Mouse (Mus musculus): ENCODE data around the gene Araf. TPM values are rescaled to one million over a fixed set of nuclear protein-coding genes. Genes with fewer than 3 reads are reported as not detected.
A peak's percentile ranks its signal among the peaks of the same experiment; 100 is the strongest.

Gene Araf
- polyA plus RNA-seq, 1 experiment from 2014 or later = 86.4 TPM

- H3K27ac ChIP-seq (ENCODE audit: low read depth) = peak overlapping the region; percentile 72
- ATAC-seq (ENCODE audit: insufficient read depth) = peak; percentile 28
- H3K4me1 ChIP-seq (ENCODE audit: insufficient read depth) = no peaks in the 10 kb centered on the region
- 11% methylated on average over 2 of the region's 2 CpGs for WGBS
- H3K9ac ChIP-seq = no peak overlapping the region
- H3K4me2 ChIP-seq = peak overlapping the region; percentile 48
- peak overlapping the region; percentile 60; the same call in 1 of the 2 replicates for H3K4me3 ChIP-seq (ENCODE audit: low read depth, low read length)
- H3K27me3 ChIP-seq (ENCODE audit: insufficient read depth, low read length) = no peaks in the 10 kb centered on the region
- no peaks in the 10 kb centered on the region for H3K9me3 ChIP-seq (ENCODE audit: low read depth, low read length)
- H3K36me3 ChIP-seq (ENCODE audit: insufficient read depth) = peaks cover 7% of the 10 kb centered on the region; the same call in 1 of the 2 replicates
- DNase-seq = no peak
- TF ChIP-seq CTCF (IDR thresholded peaks at IDR 0.05; ENCODE audit: low read depth) = no peak
Observed at GRCm38 (mm10) chrX:20847816-20848215, 50.2 kb downstream of the Araf start.

- Histone ChIP-seq H3K4me1 (ENCODE audit: insufficient read depth) (no peaks in the 10 kb centered on the region), H3K4me3 (ENCODE audit: low read depth, low read length) (peak overlapping the region; percentile 60), H3K27ac (ENCODE audit: low read depth) (peak overlapping the region; percentile 58), H3K36me3 (ENCODE audit: insufficient read depth) (peaks cover 13% of the 10 kb centered on the region; the same call in 1 of the 2 replicates), H3K9me3 (ENCODE audit: low read depth, low read length) (no peaks in the 10 kb centered on the region), H3K9ac (peak overlapping the region; percentile 66), H3K27me3 (ENCODE audit: insufficient read depth, low read length) (no peaks in the 10 kb centered on the region), H3K4me2 (peak overlapping the region; percentile 69)
- ATAC-seq (ENCODE audit: insufficient read depth) (peak; percentile 99), DNase-seq (peak; percentile 94)
- WGBS = 5% methylated on average over 42 of the region's 42 CpGs
- TF ChIP-seq CTCF (IDR thresholded peaks at IDR 0.05; ENCODE audit: low read depth) = no peak
Observed at GRCm38 (mm10) chrX:20848256-20848984, 50.8 kb downstream of the Araf start.

DNA sequence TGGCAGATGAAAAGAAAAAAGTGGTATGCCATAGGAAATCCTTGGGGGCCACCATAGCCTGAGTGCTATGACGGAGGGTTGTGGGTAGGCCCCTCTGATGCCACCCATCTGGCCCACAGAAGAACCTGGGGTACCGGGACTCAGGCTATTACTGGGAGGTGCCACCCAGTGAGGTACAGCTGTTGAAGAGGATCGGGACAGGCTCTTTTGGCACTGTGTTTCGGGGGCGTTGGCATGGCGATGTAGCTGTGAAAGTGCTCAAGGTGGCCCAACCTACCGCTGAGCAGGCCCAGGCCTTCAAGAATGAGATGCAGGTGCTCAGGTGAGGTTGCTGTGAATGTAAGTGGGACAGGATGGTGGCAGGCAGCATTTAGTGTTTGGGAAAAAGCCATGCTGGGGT, 56.2 kb downstream of the Araf start:
- no peak overlapping the region for H3K27ac ChIP-seq (ENCODE audit: low read depth)
- peaks cover 33% of the 10 kb centered on the region; the same call in 1 of the 2 replicates for H3K36me3 ChIP-seq (ENCODE audit: insufficient read depth)
- no peaks in the 10 kb centered on the region for H3K4me1 ChIP-seq (ENCODE audit: insufficient read depth)
- H3K27me3 ChIP-seq (ENCODE audit: insufficient read depth, low read length) = no peaks in the 10 kb centered on the region
- no peak overlapping the region for H3K4me3 ChIP-seq (ENCODE audit: low read depth, low read length)
- H3K4me2 ChIP-seq = no peak overlapping the region
- no peak for TF ChIP-seq CTCF (IDR thresholded peaks at IDR 0.05; ENCODE audit: low read depth)
- no peak overlapping the region for H3K9ac ChIP-seq
- DNase-seq (no peak), ATAC-seq (ENCODE audit: insufficient read depth) (no peak)
- H3K9me3 ChIP-seq (ENCODE audit: low read depth, low read length) = no peaks in the 10 kb centered on the region
- 85% methylated on average over 7 of the region's 7 CpGs for WGBS

- H3K36me3 ChIP-seq (ENCODE audit: insufficient read depth) = 0 out of 2 replicates have a peak, but pooled peaks cover 7% of the 10 kb centered on the region
- no peak overlapping the region for H3K4me2 ChIP-seq
- WGBS = 38% methylated on average over 5 of the region's 5 CpGs
- H3K9me3 ChIP-seq (ENCODE audit: low read depth, low read length) = no peaks in the 10 kb centered on the region
- no peak for TF ChIP-seq CTCF (IDR thresholded peaks at IDR 0.05; ENCODE audit: low read depth)
- no peaks in the 10 kb centered on the region for H3K27me3 ChIP-seq (ENCODE audit: insufficient read depth, low read length)
- DNase-seq (no peak), ATAC-seq (ENCODE audit: insufficient read depth) (0 out of 2 replicates have a peak, but pooled peaks have one; percentile 29)
- H3K4me1 ChIP-seq (ENCODE audit: insufficient read depth) = no peaks in the 10 kb centered on the region
- no peak overlapping the region for H3K4me3 ChIP-seq (ENCODE audit: low read depth, low read length)
- H3K9ac ChIP-seq = no peak overlapping the region
- H3K27ac ChIP-seq (ENCODE audit: low read depth) = no peak overlapping the region
Observed at GRCm38 (mm10) chrX:20861453-20862104, 64.0 kb downstream of the Araf start.

GRCm38 (mm10) chrX:20862105-20863065, 64.8 kb downstream of the Araf start:
- peak; percentile 48 for ATAC-seq (ENCODE audit: insufficient read depth)
- Histone ChIP-seq H3K4me1 (ENCODE audit: insufficient read depth) (no peaks in the 10 kb centered on the region), H3K36me3 (ENCODE audit: insufficient read depth) (0 out of 2 replicates have a peak, but pooled peaks cover 7% of the 10 kb centered on the region), H3K27ac (ENCODE audit: low read depth) (no peak overlapping the region), H3K27me3 (ENCODE audit: insufficient read depth, low read length) (no peaks in the 10 kb centered on the region), H3K9ac (no peak overlapping the region), H3K9me3 (ENCODE audit: low read depth, low read length) (no peaks in the 10 kb centered on the region), H3K4me2 (peak overlapping the region; percentile 29; the same call in 1 of the 2 replicates), H3K4me3 (ENCODE audit: low read depth, low read length) (no peak overlapping the region)
- DNase-seq = peak; percentile 11
- no peak for TF ChIP-seq CTCF (IDR thresholded peaks at IDR 0.05; ENCODE audit: low read depth)
- whole genome bisulfite sequencing = 32% methylated on average over 29 of the region's 29 CpGs

GRCm38 (mm10) chrX:20863161-20864101, 65.8 kb downstream of the Araf start:
- Histone ChIP-seq H3K36me3 (ENCODE audit: insufficient read depth) (0 out of 2 replicates have a peak, but pooled peaks cover 2% of the 10 kb centered on the region), H3K4me1 (ENCODE audit: insufficient read depth) (no peaks in the 10 kb centered on the region), H3K4me3 (ENCODE audit: low read depth, low read length) (no peak overlapping the region), H3K27me3 (ENCODE audit: insufficient read depth, low read length) (no peaks in the 10 kb centered on the region), H3K9ac (no peak overlapping the region), H3K4me2 (no peak overlapping the region), H3K9me3 (ENCODE audit: low read depth, low read length) (no peaks in the 10 kb centered on the region), H3K27ac (ENCODE audit: low read depth) (no peak overlapping the region)
- TF ChIP-seq CTCF (IDR thresholded peaks at IDR 0.05; ENCODE audit: low read depth) = no peak
- WGBS = 67% methylated on average over 9 of the region's 9 CpGs
- DNase-seq (no peak), ATAC-seq (ENCODE audit: insufficient read depth) (peak; percentile 8; the same call in 1 of the 2 replicates)

All from lung, embryonic 14.5 days (tissue).